Mouse (Mus musculus) kidney, adult 2 months (tissue): ENCODE data around the gene Fbxo5.

ENCODE experiments used
- CTCF ChIP-seq: fragments of 200-500 bp; conservative IDR thresholded peaks from 2 replicates; pipeline ENCODE4 v1.5.1; 2011; ENCODE audit warnings: low read depth, mild to moderate bottlenecking, control low read depth, low read length, moderate library complexity, mixed read lengths; ENCODE audit not compliant: insufficient read depth, insufficient read length
- POLR2A ChIP-seq: fragments of 200-500 bp; IDR thresholded peaks from one replicate; pipeline ENCODE4 v1.6.1; 2011; ENCODE audit warnings: low read depth, low read length, control low read depth

DNA sequence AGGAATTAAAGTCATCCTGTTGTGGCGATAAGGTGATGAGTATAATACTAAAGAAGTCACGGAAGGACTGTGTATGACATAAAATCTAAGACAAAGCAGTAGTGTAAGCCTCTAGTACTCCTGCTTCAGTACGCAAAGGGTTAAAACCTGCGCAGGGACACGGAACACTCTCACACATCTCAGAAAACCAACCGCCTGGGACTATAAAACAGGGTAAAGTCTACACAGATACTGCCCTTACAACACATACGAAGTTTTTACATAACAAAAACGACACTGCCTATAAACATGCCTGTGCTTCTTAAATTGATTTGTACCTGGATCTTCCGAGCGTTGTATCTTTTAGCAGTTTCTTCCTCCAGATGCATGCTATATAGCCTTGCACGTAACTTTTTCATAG, 8.3 kb upstream of the Fbxo5 start:
- no peak for TF ChIP-seq POLR2A
- TF ChIP-seq CTCF = no peak
